Mouse (Mus musculus) intestine, embryonic 15.5 days (tissue): ENCODE results near the gene Lrrfip1. TPM values are rescaled to one million over a fixed set of nuclear protein-coding genes. Genes with fewer than 3 reads are reported as not detected.

ENCODE experiments used
- ATAC-seq: fragments of 200-750 bp; cut with Nextera tagmentation; 2 replicates; pipeline ENCODE4 v1.8.0; 2017; ENCODE audit warnings: moderate TSS enrichment, moderate library complexity
- H3K27ac ChIP-seq: fragments of 300-500 bp; sonication (generic); 2 replicates; pipeline ENCODE4 v1.5.1; 2015; ENCODE audit warnings: mild to moderate bottlenecking, inconsistent platforms
- H3K27me3 ChIP-seq: fragments of 300-500 bp; sonication (generic); replicated peaks from 2 replicates; pipeline ENCODE4 v1.6.1; 2015; ENCODE audit warnings: inconsistent platforms
- H3K36me3 ChIP-seq: fragments of 300-500 bp; sonication (generic); 2 replicates; pipeline ENCODE4 v1.6.1; 2015; ENCODE audit warnings: inconsistent platforms
- H3K4me1 ChIP-seq: fragments of 300-500 bp; sonication (generic); replicated peaks from 2 replicates; pipeline ENCODE4 v1.6.1; 2015; ENCODE audit warnings: inconsistent platforms
- H3K4me2 ChIP-seq: fragments of 300-500 bp; sonication (generic); replicated peaks from 2 replicates; pipeline ENCODE4 v1.6.1; 2015; ENCODE audit warnings: mild to moderate bottlenecking, inconsistent platforms
- H3K4me3 ChIP-seq: fragments of 300-500 bp; sonication (generic); replicated peaks from 2 replicates; pipeline ENCODE4 v1.5.1; 2015; ENCODE audit warnings: inconsistent platforms
- H3K9ac ChIP-seq: fragments of 300-500 bp; sonication (generic); 2 replicates; pipeline ENCODE4 v1.6.1; 2015; ENCODE audit warnings: inconsistent platforms
- H3K9me3 ChIP-seq: fragments of 300-500 bp; sonication (generic); 2 replicates; pipeline ENCODE4 v1.6.1; 2016; ENCODE audit warnings: inconsistent platforms
- WGBS: fragments of 180-500 bp; shearing (Covaris S2); methylation state at CpG from one replicate; pipeline ENCODE4 v1.1.7; 2015; 5-methylcytosine and 5-hydroxymethylcytosine counted together
- polyA plus RNA-seq: library from polyadenylated mRNA; unstranded; fragments of >200 nt; fragmentation: Nextera tagmentation; extraction: Ambion mirVana; gene quantifications from 2 replicates; pipeline ENCODE4 v1.2.1, GENCODE M21; 2015

Lrrfip1 gene
- polyA plus RNA-seq, result 58.7 and 63.5 TPM in 2 replicates

DNA sequence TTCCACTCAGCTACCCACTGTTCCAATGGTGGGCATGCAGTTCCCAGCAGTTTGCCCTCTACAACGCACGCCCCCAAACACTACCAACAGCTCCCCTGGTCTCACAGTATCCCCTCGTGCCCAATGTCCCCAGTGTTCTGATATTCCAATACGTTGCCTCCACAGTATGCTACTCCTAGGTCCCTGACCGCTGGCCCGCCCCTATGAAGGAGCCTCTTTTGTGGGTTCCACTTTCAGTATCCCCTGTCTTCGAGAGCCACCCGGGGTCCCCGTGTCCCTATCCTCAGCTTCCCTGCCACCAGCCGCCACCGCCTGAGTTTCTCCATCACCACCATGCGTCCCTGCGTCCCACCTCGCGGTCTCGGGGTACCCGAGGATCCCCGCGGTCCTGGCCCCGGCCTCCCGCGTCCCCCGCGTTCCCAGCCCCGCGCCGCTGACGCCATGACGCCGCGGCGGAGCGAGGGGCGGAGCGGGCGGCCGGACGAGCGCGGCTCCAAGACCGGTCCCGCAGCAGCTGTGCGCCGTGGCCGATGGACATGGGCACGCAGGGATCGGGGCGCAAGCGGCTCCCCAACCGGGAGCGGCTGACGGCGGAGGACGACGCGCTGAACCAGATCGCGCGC is at the start of gene Lrrfip1:
Gene Lrrfip1, plus strand, starts transcription at position 470 of the 623 bp plus-strand sequence.
- 2% methylated on average over 59 of the region's 59 CpGs for WGBS
- peak within 1 kb of the TSS; percentile 60 for H3K4me3 ChIP-seq
- H3K4me2 ChIP-seq, result peak within 1 kb of the TSS; percentile 98
- H3K36me3 ChIP-seq, result no peaks in the 10 kb centered on the region
- peaks cover 13% of the 10 kb centered on the region for H3K4me1 ChIP-seq
- H3K27me3 ChIP-seq, result no peaks in the 10 kb centered on the region
- no peak within 1 kb of the TSS for H3K27ac ChIP-seq
- no peaks in the 10 kb centered on the region for H3K9me3 ChIP-seq
- peak; percentile 88 for ATAC-seq
- peak within 1 kb of the TSS; percentile 84 for H3K9ac ChIP-seq

- Histone ChIP-seq H3K9me3 (no peaks in the 10 kb centered on the region), H3K9ac (no peak overlapping the region), H3K36me3 (no peaks in the 10 kb centered on the region), H3K4me1 (no peaks in the 10 kb centered on the region), H3K27ac (no peak overlapping the region), H3K4me3 (no peak overlapping the region), H3K4me2 (no peak overlapping the region), H3K27me3 (no peaks in the 10 kb centered on the region)
- 52% methylated on average over 9 of the region's 9 CpGs for WGBS
- ATAC-seq, result no peak
Measured at GRCm38 (mm10) chr1:90949309-90949708, 49.2 kb upstream of the Lrrfip1 start.

DNA sequence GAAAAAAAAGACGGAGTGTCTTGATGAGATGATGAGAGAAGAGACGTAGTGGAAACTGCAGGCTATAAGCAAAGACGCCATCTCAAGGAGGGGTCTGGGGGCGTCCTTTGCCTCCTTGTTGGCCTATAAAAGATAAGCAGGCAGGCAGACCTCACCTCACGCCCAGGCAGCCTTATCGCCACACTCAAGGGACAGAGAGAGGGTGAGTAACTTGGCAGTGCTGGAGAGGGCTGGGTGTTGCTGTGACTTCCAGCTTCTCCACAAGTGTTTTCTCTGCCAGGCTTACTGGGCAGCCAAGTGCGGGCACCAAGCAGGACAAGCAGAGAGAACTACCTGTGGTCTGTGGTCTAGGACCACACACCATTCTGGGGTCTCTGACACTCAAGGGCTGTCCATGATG is 46.9 kb upstream of the Lrrfip1 start:
- Histone ChIP-seq H3K9ac (no peak overlapping the region), H3K27me3 (no peaks in the 10 kb centered on the region), H3K4me1 (no peaks in the 10 kb centered on the region), H3K9me3 (no peaks in the 10 kb centered on the region), H3K4me2 (no peak overlapping the region), H3K27ac (no peak overlapping the region), H3K4me3 (no peak overlapping the region), H3K36me3 (no peaks in the 10 kb centered on the region)
- WGBS, result 82% methylated on average over 7 of the region's 7 CpGs
- ATAC-seq, result no peak

DNA sequence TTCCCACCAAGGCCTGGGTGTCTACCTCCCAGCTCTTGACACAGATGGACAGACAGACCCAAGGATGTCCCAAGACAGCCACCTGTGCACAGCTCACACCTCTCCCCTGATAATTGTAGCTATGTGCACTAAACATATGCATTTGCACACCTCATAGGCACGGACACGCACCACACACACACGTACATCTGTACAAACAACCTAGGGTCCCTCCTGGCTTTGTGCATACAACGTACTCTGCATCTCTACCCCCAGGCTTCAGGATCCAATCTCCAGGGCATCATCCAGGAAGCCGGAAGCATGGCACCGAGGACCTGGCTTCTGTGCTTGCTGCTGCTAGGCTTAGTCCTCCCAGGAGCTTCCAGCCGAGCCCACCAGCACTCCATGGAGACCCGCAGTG is 45.7 kb upstream of the Lrrfip1 start, which contains the start of gene Prlh:
Gene Prlh, plus strand, starts transcription at position 301 of the 400 bp plus-strand sequence.
- Histone ChIP-seq H3K9ac (no peak within 1 kb of the TSS), H3K4me1 (no peaks in the 10 kb centered on the region), H3K27me3 (no peaks in the 10 kb centered on the region), H3K36me3 (no peaks in the 10 kb centered on the region), H3K4me2 (no peak within 1 kb of the TSS), H3K27ac (no peak within 1 kb of the TSS), H3K4me3 (no peak within 1 kb of the TSS), H3K9me3 (no peaks in the 10 kb centered on the region)
- WGBS, result 83% methylated on average over 8 of the region's 8 CpGs
- no peak for ATAC-seq

DNA sequence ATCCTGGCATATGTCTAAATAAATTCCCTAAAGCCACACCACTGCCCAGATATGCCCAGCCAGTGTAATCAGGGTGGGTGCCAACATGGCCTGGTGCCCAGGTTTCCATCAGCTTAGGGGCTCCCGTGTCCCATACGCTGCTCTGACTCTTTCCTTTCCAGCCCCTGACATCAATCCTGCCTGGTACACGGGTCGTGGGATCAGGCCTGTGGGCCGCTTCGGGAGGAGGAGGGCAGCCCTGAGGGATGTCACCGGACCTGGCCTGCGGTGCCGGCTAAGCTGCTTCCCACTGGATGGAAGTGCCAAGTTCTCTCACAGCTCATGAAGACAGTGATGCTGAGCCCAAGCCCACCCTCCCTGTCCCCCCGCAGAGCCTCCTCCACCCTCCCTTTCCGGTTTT is 44.8 kb upstream of the Lrrfip1 start:
- Histone ChIP-seq H3K4me3 (no peak overlapping the region), H3K9me3 (no peaks in the 10 kb centered on the region), H3K27me3 (no peaks in the 10 kb centered on the region), H3K4me1 (no peaks in the 10 kb centered on the region), H3K36me3 (no peaks in the 10 kb centered on the region), H3K27ac (no peak overlapping the region), H3K4me2 (no peak overlapping the region), H3K9ac (no peak overlapping the region)
- ATAC-seq, result no peak
- WGBS, result 65% methylated on average over 11 of the region's 11 CpGs

DNA sequence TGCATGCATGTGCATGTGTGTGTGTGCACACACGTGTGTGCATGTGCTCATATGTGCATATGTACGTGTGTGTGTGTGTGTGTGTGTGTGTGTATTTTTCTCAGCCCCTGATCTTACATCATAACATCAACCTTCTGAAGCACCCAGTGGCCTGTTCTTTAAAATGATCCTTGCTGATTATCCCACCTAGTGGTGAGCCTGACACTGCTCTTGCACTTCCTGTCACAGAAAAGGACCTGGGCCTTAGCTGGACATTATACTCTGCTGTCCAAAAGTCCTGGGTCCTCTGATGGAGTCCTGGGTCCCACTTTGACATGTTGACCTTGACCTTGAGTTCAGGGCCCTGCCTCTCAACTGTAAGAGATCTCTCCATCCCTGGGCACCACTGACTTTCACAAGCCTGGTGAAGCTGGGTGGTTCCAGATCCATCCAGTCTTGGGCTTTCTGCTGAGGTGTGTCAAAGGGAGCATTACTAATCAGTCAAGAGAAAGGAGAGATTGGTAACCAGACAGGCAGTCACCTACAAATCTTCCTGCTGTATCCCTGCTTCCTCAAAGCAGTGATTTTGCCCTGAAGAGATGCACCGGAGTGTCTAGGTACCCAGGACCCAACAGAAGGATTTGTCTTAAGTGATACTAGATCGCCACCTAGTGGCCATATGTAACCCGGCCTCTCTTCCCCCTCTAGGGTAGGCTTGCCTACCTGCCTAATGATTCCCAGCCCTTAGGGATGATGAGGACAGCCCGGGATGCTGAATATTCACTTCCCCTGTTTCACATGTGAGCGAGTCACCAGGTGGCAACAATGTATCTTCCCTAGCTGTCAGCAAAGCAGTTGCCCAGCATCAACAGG is 42.1 kb upstream of the Lrrfip1 start:
- Histone ChIP-seq H3K27ac (no peak overlapping the region), H3K4me3 (no peak overlapping the region), H3K4me2 (no peak overlapping the region), H3K36me3 (no peaks in the 10 kb centered on the region), H3K9me3 (no peaks in the 10 kb centered on the region), H3K9ac (no peak overlapping the region), H3K27me3 (no peaks in the 10 kb centered on the region), H3K4me1 (no peaks in the 10 kb centered on the region)
- 35% methylated on average over 7 of the region's 7 CpGs for WGBS
- peak; percentile 79 for ATAC-seq

- WGBS, result 25% methylated on average over 4 of the region's 4 CpGs
- Histone ChIP-seq H3K9ac (no peak overlapping the region), H3K4me2 (no peak overlapping the region), H3K27me3 (no peaks in the 10 kb centered on the region), H3K36me3 (no peaks in the 10 kb centered on the region), H3K9me3 (no peaks in the 10 kb centered on the region), H3K4me3 (no peak overlapping the region), H3K4me1 (peaks cover 16% of the 10 kb centered on the region; the same call in 1 of the 2 replicates), H3K27ac (no peak overlapping the region)
- no peak for ATAC-seq
Measured at GRCm38 (mm10) chr1:90962526-90962925, 36.0 kb upstream of the Lrrfip1 start.

GRCm38 (mm10) chr1:90962994-90963393 is 35.5 kb upstream of the Lrrfip1 start:
- no peaks in the 10 kb centered on the region for H3K9me3 ChIP-seq
- H3K9ac ChIP-seq, result no peak overlapping the region
- H3K4me2 ChIP-seq, result no peak overlapping the region
- H3K27me3 ChIP-seq, result no peaks in the 10 kb centered on the region
- peaks cover 16% of the 10 kb centered on the region; the same call in 1 of the 2 replicates for H3K4me1 ChIP-seq
- ATAC-seq, result peak; percentile 50
- 4% methylated on average over 3 of the region's 3 CpGs for WGBS
- no peak overlapping the region for H3K4me3 ChIP-seq
- H3K36me3 ChIP-seq, result no peaks in the 10 kb centered on the region
- no peak overlapping the region for H3K27ac ChIP-seq

- peak overlapping the region; percentile 50 for H3K4me2 ChIP-seq
- no peak overlapping the region for H3K9ac ChIP-seq
- peak overlapping the region; percentile 34 for H3K4me3 ChIP-seq
- 0 out of 2 replicates have a peak overlapping the region, but pooled peaks have one; percentile 80 for H3K27ac ChIP-seq
- peaks cover 22% of the 10 kb centered on the region; the same call in 1 of the 2 replicates for H3K4me1 ChIP-seq
- no peaks in the 10 kb centered on the region for H3K36me3 ChIP-seq
- no peaks in the 10 kb centered on the region for H3K27me3 ChIP-seq
- ATAC-seq, result peak; percentile 10; the same call in 1 of the 2 replicates
- WGBS, result 59% methylated on average over 7 of the region's 7 CpGs
- no peaks in the 10 kb centered on the region for H3K9me3 ChIP-seq
Measured at GRCm38 (mm10) chr1:90967583-90967982, 31.0 kb upstream of the Lrrfip1 start.

DNA sequence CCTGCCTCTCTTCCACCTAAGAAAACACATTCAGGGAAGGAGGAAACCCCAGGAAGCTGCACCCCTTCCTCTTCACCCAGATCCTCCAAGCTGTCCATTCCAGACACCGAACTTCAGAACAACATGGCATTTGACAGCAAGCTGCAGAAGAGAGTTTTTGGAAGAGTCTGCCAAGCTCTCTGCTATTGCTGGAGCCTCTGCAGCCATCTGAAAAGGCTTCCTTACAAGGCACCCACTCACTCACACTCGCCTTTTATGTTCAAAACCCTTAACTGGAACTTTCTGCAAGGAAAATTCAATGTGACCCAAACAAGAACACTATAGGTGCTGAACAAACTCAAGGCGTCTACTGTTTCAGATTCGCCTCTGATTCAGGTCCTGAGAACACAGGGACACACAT is 29.9 kb upstream of the Lrrfip1 start:
- peak overlapping the region; percentile 80 for H3K27ac ChIP-seq
- WGBS, result 62% methylated on average over 4 of the region's 4 CpGs
- H3K36me3 ChIP-seq, result no peaks in the 10 kb centered on the region
- peak overlapping the region; percentile 50 for H3K4me2 ChIP-seq
- H3K9ac ChIP-seq, result peak overlapping the region; percentile 33; the same call in 1 of the 2 replicates
- H3K9me3 ChIP-seq, result no peaks in the 10 kb centered on the region
- no peaks in the 10 kb centered on the region for H3K27me3 ChIP-seq
- H3K4me1 ChIP-seq, result peaks cover 24% of the 10 kb centered on the region
- H3K4me3 ChIP-seq, result peak overlapping the region; percentile 34
- no peak for ATAC-seq

DNA sequence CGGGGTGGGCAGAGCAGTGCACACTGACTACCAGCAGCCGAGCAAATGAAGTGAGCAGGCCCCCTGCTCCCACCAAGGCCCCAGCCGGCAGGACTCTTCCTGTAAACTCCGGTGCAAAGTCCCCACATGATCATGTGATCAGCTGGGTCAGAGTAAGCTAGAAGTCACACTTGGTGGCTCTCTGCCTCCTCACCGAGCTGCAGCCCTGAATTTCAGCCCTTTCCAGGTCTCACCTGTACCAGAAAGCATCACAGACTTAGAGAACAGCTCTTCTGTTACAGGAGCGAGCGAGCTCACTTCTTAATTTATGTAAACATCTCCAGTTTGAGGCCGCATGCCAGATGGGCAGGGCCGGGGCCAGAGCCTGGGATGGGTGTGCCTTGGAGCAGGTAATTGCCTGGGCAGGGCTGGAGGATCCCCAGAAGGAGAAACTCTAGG is 29.2 kb upstream of the Lrrfip1 start, which contains the start of gene Rab17:
Gene Rab17, minus strand, starts transcription at position 315 of the 438 bp plus-strand sequence.
- peaks cover 23% of the 10 kb centered on the region for H3K4me1 ChIP-seq
- H3K9me3 ChIP-seq, result no peaks in the 10 kb centered on the region
- peak within 1 kb of the TSS; percentile 33; the same call in 1 of the 2 replicates for H3K9ac ChIP-seq
- H3K27ac ChIP-seq, result peak within 1 kb of the TSS; percentile 80
- peak within 1 kb of the TSS; percentile 50 for H3K4me2 ChIP-seq
- no peaks in the 10 kb centered on the region for H3K27me3 ChIP-seq
- H3K36me3 ChIP-seq, result no peaks in the 10 kb centered on the region
- WGBS, result 10% methylated on average over 9 of the region's 9 CpGs
- ATAC-seq, result peak; percentile 86
- H3K4me3 ChIP-seq, result peak within 1 kb of the TSS; percentile 34

DNA sequence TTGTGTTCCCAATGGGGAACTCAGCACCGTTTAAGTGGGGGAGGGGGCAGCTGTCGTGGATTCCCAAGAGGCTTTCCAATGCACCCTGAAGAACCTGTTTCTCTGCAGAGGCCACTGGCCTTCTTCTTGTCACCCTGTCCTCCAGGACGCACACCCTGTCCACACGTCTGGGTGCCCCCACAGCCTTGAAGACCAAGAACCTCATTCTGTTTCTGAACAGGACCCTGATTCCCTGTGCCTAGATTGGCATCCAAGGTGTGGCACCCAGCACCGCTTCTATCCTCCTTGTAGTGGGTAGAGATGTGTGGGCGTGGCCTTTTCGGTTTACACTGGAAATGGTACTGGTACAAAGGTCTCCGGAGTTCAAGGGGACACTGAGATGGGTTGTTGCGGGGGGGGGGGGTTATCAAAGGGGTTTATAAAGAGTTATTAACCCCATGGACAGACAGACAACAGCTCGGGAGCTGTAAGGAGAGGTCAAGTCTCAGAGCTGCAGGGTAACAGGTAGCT is 28.6 kb upstream of the Lrrfip1 start:
- 51% methylated on average over 10 of the region's 10 CpGs for WGBS
- peak overlapping the region; percentile 34 for H3K4me3 ChIP-seq

More for the DNA sequence above, 28.6 kb upstream of the Lrrfip1 start:
- ATAC-seq, result peak; percentile 31
- Histone ChIP-seq H3K4me2 (peak overlapping the region; percentile 50), H3K36me3 (no peaks in the 10 kb centered on the region), H3K9ac (no peak overlapping the region), H3K9me3 (no peaks in the 10 kb centered on the region), H3K4me1 (peaks cover 23% of the 10 kb centered on the region), H3K27ac (peak overlapping the region; percentile 80), H3K27me3 (no peaks in the 10 kb centered on the region)
